Mouse (Mus musculus) inflammation-experienced regulatory T-cells, adult 6 months (primary cell): ENCODE measurements around the gene Bud13. TPM values are rescaled to one million over a fixed set of nuclear protein-coding genes. Genes with fewer than 3 reads are reported as not detected.
A peak's percentile ranks its signal among the peaks of the same experiment; 100 is the strongest.
"Not testable (repeated sequence)": the region's sequence is repeated elsewhere in the genome, so short reads cannot be mapped to it uniquely, and the experiment has no call there.

Source experiments
- ATAC-seq: one replicate; pipeline ENCODE4 v1.8.0; 2017
- polyA plus RNA-seq, 3 experiments: library from polyadenylated mRNA; unstranded; fragments of 100-300 nt; shearing (Covaris generic); gene quantifications; one replicate each; pipeline ENCODE4 v1.2.1; 2017

The Bud13 gene
- polyA plus RNA-seq, 3 experiments from 2014 or later, result 12.1 to 19.9 (median 19.7) TPM

- no peak for ATAC-seq
These were observed 19.3 kb downstream of the Bud13 start for GRCm38 (mm10) chr9:46302142-46302541.

DNA sequence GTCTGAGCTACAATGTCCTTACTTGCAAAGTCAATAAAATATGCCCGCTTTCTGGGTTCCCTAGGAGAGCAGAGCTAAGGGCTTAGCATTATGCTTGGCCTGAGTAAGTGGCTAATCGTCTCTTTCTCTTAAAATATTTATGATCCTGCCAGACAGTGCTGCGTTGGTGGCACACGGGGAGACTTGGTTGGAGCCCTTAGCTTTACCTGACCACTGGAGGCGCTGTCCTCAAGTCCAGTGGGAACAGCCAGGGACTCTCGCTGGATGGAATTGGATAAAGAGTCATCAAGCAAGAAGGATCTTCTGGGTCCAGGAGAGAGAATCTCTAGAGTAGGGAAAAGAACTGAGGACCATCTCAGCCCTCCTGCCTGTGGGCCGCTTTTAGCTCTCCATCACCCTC is 26.3 kb downstream of the Bud13 start:
- no peak for ATAC-seq

GRCm38 (mm10) chr9:46314507-46314906 is 31.7 kb downstream of the Bud13 start:
- peak; percentile 52 for ATAC-seq

DNA sequence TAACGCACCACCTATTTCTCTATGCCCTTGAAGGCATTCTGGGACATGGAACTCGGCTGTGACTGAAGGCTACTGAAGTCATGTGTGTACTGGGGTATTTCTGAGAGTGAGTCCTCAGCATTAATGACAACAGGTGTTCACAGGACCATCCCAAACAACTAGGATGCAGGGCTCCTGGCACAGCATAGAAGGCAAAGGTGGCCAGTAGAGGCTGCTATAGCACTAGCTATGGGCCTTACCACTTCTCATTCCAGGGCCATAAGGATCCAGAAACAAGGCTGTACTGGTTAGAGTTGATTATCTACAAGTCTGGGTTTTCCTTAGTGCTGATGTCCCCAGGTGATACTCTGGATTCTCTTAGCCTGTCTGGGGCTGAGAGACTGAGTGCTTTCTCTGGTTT is 32.1 kb downstream of the Bud13 start:
- ATAC-seq, result no peak

- no peak for ATAC-seq
These were observed 33.1 kb downstream of the Bud13 start for GRCm38 (mm10) chr9:46315807-46316365.

DNA sequence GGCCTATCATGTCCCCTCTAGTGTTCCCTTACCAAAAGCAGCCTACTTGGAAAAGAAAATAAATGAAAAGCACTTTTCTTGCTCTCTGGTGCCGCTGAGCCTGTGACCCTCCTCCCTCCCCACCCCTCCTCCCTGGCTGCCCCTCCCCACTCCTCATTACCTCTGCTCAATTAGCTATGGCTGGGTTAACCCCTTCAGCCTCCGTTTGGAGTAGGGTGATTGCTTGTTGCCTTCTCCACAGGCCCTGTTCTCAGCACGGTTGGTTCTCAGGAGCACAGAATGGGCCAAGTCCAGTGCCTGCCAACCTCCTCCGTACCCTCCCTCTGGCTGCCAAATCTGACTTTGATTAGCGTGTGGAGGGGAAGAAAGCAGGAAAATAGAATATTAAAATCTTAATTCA is 33.6 kb downstream of the Bud13 start:
- no peak for ATAC-seq

GRCm38 (mm10) chr9:46316909-46317308 is 34.1 kb downstream of the Bud13 start:
- no peak for ATAC-seq

DNA sequence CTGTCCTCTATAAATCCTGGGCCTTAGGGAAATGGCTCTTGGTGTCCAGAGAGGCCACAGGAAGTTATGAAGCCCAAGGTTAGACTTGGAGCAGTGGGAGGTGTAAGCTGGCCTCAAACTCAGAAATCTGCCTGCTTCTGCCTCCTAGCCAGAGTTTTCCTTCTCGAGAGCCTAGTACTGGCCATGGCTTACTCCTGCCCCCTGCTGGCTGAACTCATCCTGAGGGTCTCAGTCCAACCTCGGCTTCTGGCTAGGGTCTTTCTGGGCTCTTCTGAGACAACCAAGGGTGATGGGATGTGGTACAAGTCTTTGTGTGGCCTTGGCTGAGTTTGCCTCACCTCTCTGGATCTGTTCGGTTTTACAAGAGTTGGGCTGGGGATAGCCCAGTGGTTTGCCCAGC is 35.1 kb downstream of the Bud13 start:
- ATAC-seq, result no peak

DNA sequence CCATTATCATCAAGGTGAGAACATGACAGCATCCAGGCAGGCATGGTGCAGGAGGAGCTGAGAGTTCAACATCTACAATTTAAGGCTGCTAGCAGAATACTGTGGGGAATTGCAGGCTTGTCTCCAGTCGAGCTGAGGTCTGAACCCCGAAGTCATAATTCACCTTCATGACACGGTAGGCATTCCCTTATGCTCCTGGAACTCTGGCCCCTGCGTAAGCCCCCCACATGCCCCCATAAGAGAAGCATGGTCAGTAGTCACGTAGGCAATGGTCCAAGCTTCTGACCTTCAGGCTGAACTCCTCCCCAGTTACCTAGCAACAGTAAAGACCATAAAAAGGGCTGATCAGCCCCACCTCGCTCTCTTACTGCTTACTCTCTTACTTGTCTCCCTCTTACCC is 37.1 kb downstream of the Bud13 start, which contains the start of gene 4931429L15Rik:
Gene 4931429L15Rik (minus strand): TSS at position 101 of the 400 bp plus-strand sequence.
- ATAC-seq, result not testable (repeated sequence)

- ATAC-seq, result no peak
These were observed 37.7 kb downstream of the Bud13 start for GRCm38 (mm10) chr9:46320461-46320860.

DNA sequence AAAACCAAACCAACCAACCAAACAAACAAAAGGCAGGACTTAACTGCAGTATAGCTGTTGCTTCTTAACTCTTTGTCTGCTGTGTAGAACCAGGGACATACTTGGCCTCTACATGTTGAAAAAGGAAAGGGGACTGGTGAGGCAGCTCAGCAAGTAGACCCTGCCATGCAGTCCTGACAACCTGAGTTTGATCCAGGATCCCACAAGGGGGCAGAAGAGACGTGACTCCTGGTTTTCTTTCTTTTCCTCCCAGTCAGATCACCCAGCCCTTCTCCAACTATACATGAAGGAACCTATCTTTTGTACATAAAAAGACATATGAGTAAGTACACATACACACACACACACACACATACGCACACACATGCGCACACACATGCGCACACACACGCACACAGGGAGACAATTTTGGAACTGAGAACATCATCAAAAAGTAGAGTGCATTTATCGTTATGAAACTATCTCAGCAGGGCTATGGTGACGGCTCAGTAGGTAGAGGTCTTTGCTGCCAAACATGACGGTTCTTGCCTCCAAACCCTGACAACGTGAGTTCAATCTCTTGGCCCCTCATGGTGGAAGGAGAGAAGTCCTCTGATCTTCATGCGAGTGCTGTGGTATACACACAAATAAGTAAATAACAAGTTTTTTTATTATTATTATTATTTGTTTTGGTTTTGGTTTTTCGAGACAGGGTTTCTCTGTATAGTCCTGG is 44.0 kb downstream of the Bud13 start:
- ATAC-seq, result no peak

- ATAC-seq, result no peak
These were observed 45.1 kb downstream of the Bud13 start for GRCm38 (mm10) chr9:46327706-46328571.

DNA sequence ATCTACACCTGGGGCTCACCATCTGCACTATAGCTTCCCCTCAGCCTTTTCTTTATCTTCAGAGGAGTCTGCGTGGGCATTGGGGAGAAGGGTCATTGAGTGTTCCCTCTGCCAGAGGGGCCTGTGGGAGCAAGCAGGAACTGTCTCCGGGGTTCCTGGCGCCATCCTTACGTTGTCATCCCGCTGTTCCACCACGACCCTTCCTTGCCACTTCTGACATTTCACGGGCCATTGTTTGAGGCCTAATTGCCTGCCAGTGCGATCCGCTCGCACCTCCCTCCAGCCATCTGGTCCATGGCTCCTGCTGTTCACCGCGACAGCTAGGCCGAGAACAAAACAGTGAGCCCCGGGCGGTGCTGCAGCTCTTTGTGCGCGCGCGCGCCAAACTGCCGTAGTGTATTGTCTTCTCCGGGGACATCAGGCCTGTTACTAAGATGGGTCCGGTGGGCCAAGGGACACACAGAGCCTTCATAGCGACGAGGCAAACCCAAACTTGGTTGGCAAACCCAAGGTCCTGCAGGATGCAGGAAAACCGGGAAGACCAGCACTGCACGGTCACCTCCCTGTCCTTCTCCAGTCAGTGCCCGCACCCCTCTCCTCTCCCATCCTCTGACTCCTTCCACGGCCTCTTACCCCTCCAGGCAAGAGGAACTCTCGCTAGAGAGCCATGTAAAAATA is 45.9 kb downstream of the Bud13 start:
- no peak for ATAC-seq

DNA sequence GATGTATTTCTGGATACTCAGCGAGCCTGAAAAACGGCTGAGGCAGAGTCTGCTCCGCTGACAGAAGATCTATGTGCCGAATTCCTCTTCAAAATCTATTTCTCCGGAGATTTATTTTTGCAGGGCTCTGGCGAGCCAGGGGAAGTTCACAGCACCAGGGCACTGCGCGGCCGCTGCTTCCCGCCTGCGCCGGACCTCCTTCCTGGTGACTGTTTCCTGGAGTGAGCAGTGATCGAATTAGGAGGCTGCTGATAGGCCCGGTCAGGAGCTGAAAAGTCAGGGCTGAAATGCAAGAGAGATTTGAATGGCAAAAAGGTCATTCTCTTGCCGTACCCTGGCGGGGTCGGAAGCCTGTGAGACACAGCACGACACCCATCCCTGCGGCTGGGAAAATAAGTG is 46.4 kb downstream of the Bud13 start:
- ATAC-seq, result no peak

- ATAC-seq, result no peak
These were observed 47.2 kb downstream of the Bud13 start for GRCm38 (mm10) chr9:46329801-46330585.

GRCm38 (mm10) chr9:46330586-46330895 is 47.7 kb downstream of the Bud13 start:
- ATAC-seq, result no peak

DNA sequence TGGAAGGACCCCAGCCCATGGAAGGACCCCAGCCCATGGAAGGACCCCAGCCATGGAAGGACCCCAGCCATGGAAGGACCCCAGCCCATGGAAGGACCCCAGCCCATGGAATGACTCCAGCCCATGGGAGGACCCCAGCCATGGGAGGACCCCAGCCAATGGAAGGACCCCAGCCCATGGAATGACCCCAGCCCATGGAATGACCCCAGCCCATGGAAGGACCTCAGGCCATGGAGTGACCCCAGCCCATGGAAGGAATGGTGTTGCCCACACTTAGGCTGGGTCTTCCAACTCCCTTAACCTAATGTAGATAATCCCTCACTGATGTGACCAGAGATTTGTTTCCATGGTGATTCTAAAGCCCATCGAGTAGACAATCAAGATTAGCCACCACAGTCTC is 48.5 kb downstream of the Bud13 start:
- ATAC-seq, result no peak

DNA sequence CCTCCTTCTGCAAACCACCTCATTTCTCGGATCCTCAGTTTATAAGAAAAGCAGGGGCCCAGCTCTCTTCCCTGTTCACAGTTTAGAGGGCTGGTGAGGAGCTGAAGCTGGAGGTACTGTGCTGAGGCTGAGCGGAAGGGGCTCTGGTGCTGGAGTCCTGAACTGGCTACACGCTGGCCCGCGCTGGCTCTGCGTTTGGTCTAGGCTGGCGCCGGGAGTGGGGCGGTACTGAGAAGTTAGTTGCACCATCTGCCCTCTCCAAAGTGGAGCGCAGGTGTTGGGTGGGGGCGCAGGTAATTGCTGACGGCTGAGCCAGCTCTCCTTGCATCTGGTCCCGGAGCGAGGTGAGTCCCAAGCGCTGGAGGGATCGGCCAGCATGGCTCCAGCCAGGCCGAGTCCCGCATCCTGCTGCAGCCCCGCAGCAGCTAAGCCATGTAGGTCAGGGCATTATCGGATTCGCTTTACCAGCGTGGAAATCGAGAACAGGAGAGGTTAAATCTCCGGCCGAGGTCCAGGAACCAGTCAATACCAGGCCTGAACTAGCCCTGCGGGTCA is 51.7 kb downstream of the Bud13 start:
- ATAC-seq, result no peak

DNA sequence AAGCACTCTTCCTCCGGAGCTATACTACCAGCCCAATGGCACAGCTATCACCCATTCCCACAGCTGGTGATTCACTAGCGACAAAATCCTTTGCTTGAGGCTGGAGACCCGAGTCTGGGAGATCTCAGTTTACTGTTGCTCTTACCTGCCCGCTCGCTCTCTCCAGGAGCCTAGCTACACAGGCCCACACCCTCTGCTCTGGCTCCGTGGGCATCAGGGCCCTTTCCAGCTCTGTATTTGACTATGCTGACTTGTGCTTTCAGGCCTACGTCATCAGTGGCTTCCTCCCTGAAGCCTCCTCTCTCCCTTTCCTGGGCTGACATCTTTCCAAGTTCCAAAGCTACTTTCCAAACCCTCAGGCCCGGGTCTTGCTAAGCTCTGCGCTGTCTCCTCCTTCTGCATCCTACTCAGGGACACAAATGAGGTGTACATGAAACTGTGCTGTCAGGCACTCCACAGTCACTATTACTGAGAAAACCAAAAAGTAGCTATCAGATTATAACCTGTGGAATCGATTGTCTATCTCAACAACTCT is 52.7 kb downstream of the Bud13 start:
- ATAC-seq, result no peak

GRCm38 (mm10) chr9:46336294-46336693 is 53.5 kb downstream of the Bud13 start:
- not testable (repeated sequence) for ATAC-seq

- ATAC-seq, result no peak
These were observed 54.5 kb downstream of the Bud13 start for GRCm38 (mm10) chr9:46337331-46337730.

GRCm38 (mm10) chr9:46337852-46338291 is 55.1 kb downstream of the Bud13 start:
- ATAC-seq, result no peak
